Mouse (Mus musculus): ENCODE measurements around the gene Akap2. TPM values are rescaled to one million over a fixed set of nuclear protein-coding genes. Genes with fewer than 3 reads are reported as not detected.

Gene Akap2
- total RNA-seq, 1 experiment from 2014 or later: 0.67 TPM

- no peak for ATAC-seq (replicated peaks; ENCODE audit: insufficient number of reproducible peaks, low FRiP score, low TSS enrichment, poor library complexity, severe bottlenecking)
Observed at GRCm38 (mm10) chr4:57914193-57915190, 197.0 kb downstream of the Akap2 start.

DNA sequence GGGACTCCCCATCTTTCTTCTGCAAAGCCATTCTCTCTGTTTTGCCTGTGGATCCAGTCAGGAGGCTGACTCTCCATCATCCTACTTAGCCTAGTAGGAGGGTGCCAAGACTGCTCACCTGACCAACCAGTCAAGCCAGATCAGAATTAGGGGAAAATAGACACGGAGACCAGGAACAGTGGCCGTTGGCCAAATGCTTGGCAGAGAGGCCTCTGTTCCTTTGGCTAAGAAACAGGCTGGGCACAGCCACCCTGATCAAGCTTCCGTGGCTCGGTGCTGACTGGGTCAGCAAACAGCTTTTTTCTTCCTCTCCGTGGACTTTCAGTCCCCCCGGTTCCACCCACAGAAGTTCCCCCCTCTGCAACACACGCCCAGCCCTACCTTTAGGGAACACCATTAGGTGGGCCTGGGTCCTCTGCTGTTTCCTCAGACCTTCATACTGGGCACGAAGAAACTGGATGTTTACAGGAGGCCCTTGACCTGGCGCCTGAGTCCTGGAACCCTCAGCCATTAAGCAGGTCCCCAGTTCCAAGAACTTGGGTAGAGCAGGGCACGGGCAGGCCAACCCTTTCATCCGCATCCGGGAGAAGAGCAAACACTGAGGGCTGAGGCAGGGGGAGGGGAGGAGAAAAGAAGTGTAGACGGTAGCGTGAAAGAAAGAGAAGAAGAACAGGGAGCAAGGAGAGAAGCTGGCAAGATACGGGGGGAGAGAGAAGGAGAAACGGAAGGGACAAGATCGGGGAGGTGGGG lies 197.9 kb downstream of the Akap2 start:
- ATAC-seq (replicated peaks; ENCODE audit: insufficient number of reproducible peaks, low FRiP score, low TSS enrichment, poor library complexity, severe bottlenecking): no peak

DNA sequence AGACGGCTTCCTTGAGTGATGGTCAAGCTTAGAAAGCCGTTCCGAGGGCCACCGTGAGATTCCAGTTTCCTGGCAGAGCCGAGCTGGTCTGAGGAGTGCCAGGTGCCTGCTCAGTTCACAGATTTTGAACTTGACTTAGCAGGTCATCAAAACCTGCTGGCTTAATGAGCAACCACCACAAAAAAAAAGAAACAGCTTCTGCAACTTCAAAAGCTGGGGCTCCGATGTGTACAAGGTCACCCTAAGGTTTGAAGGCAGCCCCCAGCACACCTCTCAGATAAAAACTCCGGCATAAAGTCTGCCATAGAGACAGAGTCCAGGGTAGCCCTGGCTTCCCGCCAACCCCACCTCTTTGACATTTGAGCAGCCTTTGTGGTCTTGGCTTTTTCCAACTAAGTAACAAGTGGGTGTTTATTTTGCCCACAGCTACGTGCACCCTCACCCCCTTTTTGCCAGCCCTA lies 198.8 kb downstream of the Akap2 start, which contains the start of gene D630039A03Rik:
Gene D630039A03Rik (minus strand): TSS at position 97 of the 461 bp plus-strand sequence.
- no peak for ATAC-seq (replicated peaks; ENCODE audit: insufficient number of reproducible peaks, low FRiP score, low TSS enrichment, poor library complexity, severe bottlenecking)

DNA sequence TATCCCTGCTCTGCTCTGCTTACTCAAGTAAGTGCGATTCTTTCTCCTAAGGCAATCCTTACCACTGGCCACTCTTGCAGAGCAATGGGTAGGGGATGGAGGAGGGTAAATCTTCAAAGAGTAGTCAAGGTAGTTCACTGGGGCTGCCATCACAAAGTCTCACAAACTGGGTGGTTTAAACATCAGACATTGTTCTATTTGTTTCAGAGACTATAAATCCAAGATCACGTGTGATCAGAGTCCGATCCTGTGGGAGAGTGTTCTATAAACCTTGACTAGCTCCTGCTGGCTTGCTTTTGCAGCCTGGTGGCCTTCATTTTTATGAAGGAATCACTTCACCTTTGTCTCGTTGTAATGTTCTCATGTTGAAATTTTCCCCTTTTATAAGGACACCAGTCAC lies 199.3 kb downstream of the Akap2 start:
- no peak for ATAC-seq (replicated peaks; ENCODE audit: insufficient number of reproducible peaks, low FRiP score, low TSS enrichment, poor library complexity, severe bottlenecking)

GRCm38 (mm10) chr4:57919494-57920423 lies 202.3 kb downstream of the Akap2 start:
- no peak for ATAC-seq (replicated peaks; ENCODE audit: insufficient number of reproducible peaks, low FRiP score, low TSS enrichment, poor library complexity, severe bottlenecking)

GRCm38 (mm10) chr4:57920522-57920921 lies 203.1 kb downstream of the Akap2 start:
- ATAC-seq (replicated peaks; ENCODE audit: insufficient number of reproducible peaks, low FRiP score, low TSS enrichment, poor library complexity, severe bottlenecking): no peak

- no peak for ATAC-seq (replicated peaks; ENCODE audit: insufficient number of reproducible peaks, low FRiP score, low TSS enrichment, poor library complexity, severe bottlenecking)
Observed at GRCm38 (mm10) chr4:57922171-57922570, 204.7 kb downstream of the Akap2 start.

GRCm38 (mm10) chr4:57924556-57925071 lies 207.2 kb downstream of the Akap2 start:
- no peak for ATAC-seq (replicated peaks; ENCODE audit: insufficient number of reproducible peaks, low FRiP score, low TSS enrichment, poor library complexity, severe bottlenecking)

- no peak for ATAC-seq (replicated peaks; ENCODE audit: insufficient number of reproducible peaks, low FRiP score, low TSS enrichment, poor library complexity, severe bottlenecking)
Observed at GRCm38 (mm10) chr4:57927464-57928205, 210.2 kb downstream of the Akap2 start.

DNA sequence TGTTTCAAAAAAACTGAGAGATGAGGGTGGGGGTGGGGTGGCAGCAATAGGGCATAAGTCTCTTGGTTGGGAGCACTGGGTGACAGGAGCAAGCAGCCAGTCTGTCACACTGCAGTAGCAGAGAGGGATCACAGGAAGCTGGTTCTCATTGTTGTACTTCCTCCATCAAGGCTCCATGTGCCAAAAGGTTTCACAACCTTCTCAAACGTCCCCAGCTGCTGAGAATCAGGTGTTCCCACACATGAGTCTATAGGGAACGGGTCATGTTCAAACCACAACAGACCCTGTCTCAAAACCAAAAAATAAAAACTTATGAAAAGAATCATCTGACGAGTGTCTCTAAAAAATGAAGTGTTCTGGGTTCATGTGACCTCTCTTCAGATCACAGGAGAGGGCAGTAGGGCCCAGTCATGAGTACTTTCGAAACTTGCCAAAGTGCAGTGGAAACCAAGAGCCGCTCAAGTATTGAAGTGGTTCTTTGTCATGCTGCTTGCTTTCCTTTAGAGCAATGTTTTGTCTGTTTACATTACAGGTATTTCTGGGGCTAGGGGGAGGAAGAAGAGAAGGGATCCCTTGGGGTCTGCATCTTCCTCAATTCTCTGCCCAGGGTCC lies 213.2 kb downstream of the Akap2 start:
- no peak for ATAC-seq (replicated peaks; ENCODE audit: insufficient number of reproducible peaks, low FRiP score, low TSS enrichment, poor library complexity, severe bottlenecking)

- no peak for ATAC-seq (replicated peaks; ENCODE audit: insufficient number of reproducible peaks, low FRiP score, low TSS enrichment, poor library complexity, severe bottlenecking)
Observed at GRCm38 (mm10) chr4:57934181-57934580, 216.7 kb downstream of the Akap2 start.

GRCm38 (mm10) chr4:57937292-57937691 lies 219.8 kb downstream of the Akap2 start:
- no peak for ATAC-seq (replicated peaks; ENCODE audit: insufficient number of reproducible peaks, low FRiP score, low TSS enrichment, poor library complexity, severe bottlenecking)

GRCm38 (mm10) chr4:57940631-57941030 lies 223.2 kb downstream of the Akap2 start:
- no peak for ATAC-seq (replicated peaks; ENCODE audit: insufficient number of reproducible peaks, low FRiP score, low TSS enrichment, poor library complexity, severe bottlenecking)

- ATAC-seq (replicated peaks; ENCODE audit: insufficient number of reproducible peaks, low FRiP score, low TSS enrichment, poor library complexity, severe bottlenecking): no peak
Observed at GRCm38 (mm10) chr4:57942892-57943291, 225.4 kb downstream of the Akap2 start.
